Mouse (Mus musculus) granulocyte monocyte progenitor cell, adult 5-6 weeks (primary cell): Measurements from ENCODE around the gene Mrap. TPM values are rescaled to one million over a fixed set of nuclear protein-coding genes. Genes with fewer than 3 reads are reported as not detected.
A peak's percentile ranks its signal among the peaks of the same experiment; 100 is the strongest.

Experiments
- ATAC-seq: replicated peaks from 2 replicates; pipeline ENCODE4 v1.8.0; 2016; ENCODE audit warnings: mild to moderate bottlenecking, moderate TSS enrichment, inconsistent platforms; ENCODE audit not compliant: poor library complexity, severe bottlenecking
- total RNA-seq, 2 experiments: library from RNA; stranded (forward) in 1 of 2; stranded (reverse) in 1 of 2; fragments of 200-712, 200-1000 nt in 1 of 2; fragments of >200 nt in 1 of 2; fragmentation: Nextera tagmentation in 1 of 2; gene quantifications; 2 replicates each; pipeline ENCODE4 v1.2.3; 2014 to 2017

Mrap gene
- total RNA-seq, 2 experiments from 2014 or later, result 0.62 TPM; not detected in 1

GRCm38 (mm10) chr16:90748169-90748568 is 10.2 kb downstream of the Mrap start:
- ATAC-seq, result no peak

GRCm38 (mm10) chr16:90753386-90753941 is 15.5 kb downstream of the Mrap start:
- ATAC-seq, result no peak

- ATAC-seq, result no peak
Measured at GRCm38 (mm10) chr16:90759335-90759734, 21.3 kb downstream of the Mrap start.

- no peak for ATAC-seq
Measured at GRCm38 (mm10) chr16:90760515-90760914, 22.5 kb downstream of the Mrap start.

- ATAC-seq, result peak; percentile 84
Measured at GRCm38 (mm10) chr16:90765195-90765877, 27.3 kb downstream of the Mrap start.

GRCm38 (mm10) chr16:90766919-90767454 is 29.0 kb downstream of the Mrap start:
- ATAC-seq, result no peak

- ATAC-seq, result no peak
Measured at GRCm38 (mm10) chr16:90774216-90774615, 36.2 kb downstream of the Mrap start.

GRCm38 (mm10) chr16:90774646-90775045 is 36.6 kb downstream of the Mrap start:
- no peak for ATAC-seq

- no peak for ATAC-seq
Measured at GRCm38 (mm10) chr16:90775946-90776520, 38.0 kb downstream of the Mrap start.

- ATAC-seq, result no peak
Measured at GRCm38 (mm10) chr16:90779783-90780182, 41.8 kb downstream of the Mrap start.

- no peak for ATAC-seq
Measured at GRCm38 (mm10) chr16:90783302-90783701, 45.3 kb downstream of the Mrap start.

- no peak for ATAC-seq
Measured at GRCm38 (mm10) chr16:90785257-90785656, 47.2 kb downstream of the Mrap start.

- no peak for ATAC-seq
Measured at GRCm38 (mm10) chr16:90788580-90788979, 50.6 kb downstream of the Mrap start.

- no peak for ATAC-seq
Measured at GRCm38 (mm10) chr16:90790946-90791345, 52.9 kb downstream of the Mrap start.

- ATAC-seq, result no peak
Measured at GRCm38 (mm10) chr16:90792066-90792465, 54.1 kb downstream of the Mrap start.

GRCm38 (mm10) chr16:90792500-90792899 is 54.5 kb downstream of the Mrap start:
- no peak for ATAC-seq

GRCm38 (mm10) chr16:90794708-90795107 is 56.7 kb downstream of the Mrap start:
- ATAC-seq, result no peak

GRCm38 (mm10) chr16:90798446-90798845 is 60.4 kb downstream of the Mrap start:
- ATAC-seq, result no peak

GRCm38 (mm10) chr16:90798848-90799247 is 60.8 kb downstream of the Mrap start:
- ATAC-seq, result no peak
